Mouse (Mus musculus) MEL (cell line): ENCODE results near the gene Rnf130.

Experiments used
- CHD1 ChIP-seq: IDR thresholded peaks from 2 replicates; pipeline ENCODE4 v1.6.1; 2012; ENCODE audit warnings: low read depth, mild to moderate bottlenecking, inconsistent platforms, low read length, improper control_type of control experiment
- CTCF ChIP-seq, 3 experiments: IDR thresholded peaks in 2 of 3; conservative IDR thresholded peaks in 1 of 3; 2 replicates each; pipeline ENCODE4 v1.5.1; 2011 to 2012; ENCODE audit warnings: low read length in 3 of 3, low read depth in 2 of 3, mild to moderate bottlenecking in 2 of 3, improper control_type of control experiment in 1 of 3, inconsistent platforms in 1 of 3, mixed read lengths in 1 of 3, moderate library complexity in 1 of 3; ENCODE audit not compliant: control insufficient read depth in 1 of 3, insufficient read depth in 1 of 3, poor library complexity in 1 of 3, severe bottlenecking in 1 of 3
- E2F4 ChIP-seq: IDR thresholded peaks from 2 replicates; pipeline ENCODE4 v1.6.1; 2011; ENCODE audit warnings: low read depth, low read length, improper control_type of control experiment, borderline replicate concordance
- ETS1 ChIP-seq: IDR thresholded peaks from 2 replicates; pipeline ENCODE4 v1.6.1; 2012; ENCODE audit warnings: low read depth, mild to moderate bottlenecking, inconsistent platforms, low read length, improper control_type of control experiment, moderate library complexity
- HCFC1 ChIP-seq: IDR thresholded peaks from 2 replicates; pipeline ENCODE4 v1.6.1; 2012; ENCODE audit warnings: low read depth, mild to moderate bottlenecking, inconsistent platforms, low read length, improper control_type of control experiment, moderate library complexity
- MAX ChIP-seq: IDR thresholded peaks from 2 replicates; pipeline ENCODE4 v1.6.1; 2011; ENCODE audit warnings: low read length, improper control_type of control experiment
- MAZ ChIP-seq: IDR thresholded peaks from 2 replicates; pipeline ENCODE4 v1.6.1; 2012; ENCODE audit warnings: low read depth, mild to moderate bottlenecking, inconsistent platforms, low read length, improper control_type of control experiment
- NELFE ChIP-seq: IDR thresholded peaks from 2 replicates; pipeline ENCODE4 v1.6.1; 2011; ENCODE audit warnings: low read depth, low read length, improper control_type of control experiment
- POLR2A ChIP-seq, 2 experiments: IDR thresholded peaks; 2 replicates each; pipeline ENCODE4 v1.6.1; 2011 to 2012; ENCODE audit warnings: low read length in 2 of 2, mild to moderate bottlenecking in 2 of 2, control low read depth in 1 of 2, improper control_type of control experiment in 1 of 2, low read depth in 1 of 2, moderate library complexity in 1 of 2; ENCODE audit not compliant: control insufficient read depth in 1 of 2, insufficient read depth in 1 of 2, poor library complexity in 1 of 2
- POLR2AphosphoS2 ChIP-seq: IDR thresholded peaks from 2 replicates; pipeline ENCODE4 v1.6.1; 2011; ENCODE audit warnings: low read length, improper control_type of control experiment
- TCF12 ChIP-seq: IDR thresholded peaks from 2 replicates; pipeline ENCODE4 v1.6.1; 2014; ENCODE audit warnings: low read depth, mild to moderate bottlenecking, inconsistent platforms, low read length, improper control_type of control experiment, moderate library complexity
- USF1 ChIP-seq: IDR thresholded peaks from 2 replicates; pipeline ENCODE4 v1.6.1; 2014; ENCODE audit warnings: low read depth, mild to moderate bottlenecking, inconsistent platforms, low read length, improper control_type of control experiment, moderate library complexity

GRCm38 (mm10) chr11:50022085-50022484 is 3.1 kb upstream of the Rnf130 start:
- TF ChIP-seq CTCF (IDR thresholded peaks at IDR 0.05 in 2 of 3, conservative IDR thresholded peaks at IDR 0.05 in 1 of 3; ENCODE audit: control insufficient read depth in 1 of 3, insufficient read depth in 1 of 3, low read depth in 2 of 3, low read length in 3 of 3, poor library complexity in 1 of 3, severe bottlenecking in 1 of 3) (no peak), MAZ (no peak), POLR2A (IDR thresholded peaks at IDR 0.05; ENCODE audit: control insufficient read depth in 1 of 2, insufficient read depth in 1 of 2, low read depth in 1 of 2, low read length in 2 of 2, poor library complexity in 1 of 2) (no peak), HCFC1 (no peak), TCF12 (no peak), CHD1 (no peak), E2F4 (no peak), ETS1 (no peak), MAX (no peak), POLR2AphosphoS2 (no peak), NELFE (no peak), USF1 (no peak)
